Mouse (Mus musculus) MEL (cell line): ENCODE results near the gene Iqcd.

ENCODE experiments used
- CHD1 ChIP-seq: IDR thresholded peaks from 2 replicates; pipeline ENCODE4 v1.6.1; 2012; ENCODE audit warnings: low read depth, mild to moderate bottlenecking, inconsistent platforms, low read length, improper control_type of control experiment
- CTCF ChIP-seq, 3 experiments: IDR thresholded peaks in 2 of 3; conservative IDR thresholded peaks in 1 of 3; 2 replicates each; pipeline ENCODE4 v1.5.1; 2011 to 2012; ENCODE audit warnings: low read length in 3 of 3, low read depth in 2 of 3, mild to moderate bottlenecking in 2 of 3, improper control_type of control experiment in 1 of 3, inconsistent platforms in 1 of 3, mixed read lengths in 1 of 3, moderate library complexity in 1 of 3; ENCODE audit not compliant: control insufficient read depth in 1 of 3, insufficient read depth in 1 of 3, poor library complexity in 1 of 3, severe bottlenecking in 1 of 3
- EP300 ChIP-seq, 2 experiments: IDR thresholded peaks; 2 replicates each; pipeline ENCODE4 v1.6.1; 2011; ENCODE audit warnings: improper control_type of control experiment in 2 of 2, low read length in 2 of 2, low read depth in 1 of 2, mild to moderate bottlenecking in 1 of 2
- POLR2A ChIP-seq, 2 experiments: IDR thresholded peaks; 2 replicates each; pipeline ENCODE4 v1.6.1; 2011 to 2012; ENCODE audit warnings: low read length in 2 of 2, mild to moderate bottlenecking in 2 of 2, control low read depth in 1 of 2, improper control_type of control experiment in 1 of 2, low read depth in 1 of 2, moderate library complexity in 1 of 2; ENCODE audit not compliant: control insufficient read depth in 1 of 2, insufficient read depth in 1 of 2, poor library complexity in 1 of 2
- ZKSCAN1 ChIP-seq: IDR thresholded peaks from 2 replicates; pipeline ENCODE4 v1.6.1; 2012; ENCODE audit warnings: low read depth, mild to moderate bottlenecking, inconsistent platforms, low read length, improper control_type of control experiment, moderate library complexity
- ZNF384 ChIP-seq: IDR thresholded peaks from 2 replicates; pipeline ENCODE4 v1.6.1; 2012; ENCODE audit warnings: low read depth, mild to moderate bottlenecking, inconsistent platforms, low read length, improper control_type of control experiment

GRCm38 (mm10) chr5:120647361-120647760, 58.5 kb downstream of the Iqcd start:
- no peak for TF ChIP-seq EP300 (IDR thresholded peaks at IDR 0.05; ENCODE audit: low read depth in 1 of 2, low read length in 2 of 2)
- TF ChIP-seq CTCF (IDR thresholded peaks at IDR 0.05 in 2 of 3, conservative IDR thresholded peaks at IDR 0.05 in 1 of 3; ENCODE audit: control insufficient read depth in 1 of 3, insufficient read depth in 1 of 3, low read depth in 2 of 3, low read length in 3 of 3, poor library complexity in 1 of 3, severe bottlenecking in 1 of 3): no peak
- no peak for TF ChIP-seq ZKSCAN1
- no peak for TF ChIP-seq ZNF384
- no peak for TF ChIP-seq POLR2A (IDR thresholded peaks at IDR 0.05; ENCODE audit: control insufficient read depth in 1 of 2, insufficient read depth in 1 of 2, low read depth in 1 of 2, low read length in 2 of 2, poor library complexity in 1 of 2)
- TF ChIP-seq CHD1: no peak
